Mouse (Mus musculus) central nervous system, embryonic 11.5 days (tissue): ENCODE measurements around the gene Ado. TPM values are rescaled to one million over a fixed set of nuclear protein-coding genes. Genes with fewer than 3 reads are reported as not detected.

Source experiments
- polyA plus RNA-seq: library from polyadenylated mRNA; depleted of rRNA; stranded (reverse); fragments of >200 nt; gene quantifications from 2 replicates; pipeline ENCODE4 v1.2.3, GENCODE M21; 2012; rRNA removed

The Ado gene
- polyA plus RNA-seq = 10.1 and 16.2 TPM in 2 replicates

DNA sequence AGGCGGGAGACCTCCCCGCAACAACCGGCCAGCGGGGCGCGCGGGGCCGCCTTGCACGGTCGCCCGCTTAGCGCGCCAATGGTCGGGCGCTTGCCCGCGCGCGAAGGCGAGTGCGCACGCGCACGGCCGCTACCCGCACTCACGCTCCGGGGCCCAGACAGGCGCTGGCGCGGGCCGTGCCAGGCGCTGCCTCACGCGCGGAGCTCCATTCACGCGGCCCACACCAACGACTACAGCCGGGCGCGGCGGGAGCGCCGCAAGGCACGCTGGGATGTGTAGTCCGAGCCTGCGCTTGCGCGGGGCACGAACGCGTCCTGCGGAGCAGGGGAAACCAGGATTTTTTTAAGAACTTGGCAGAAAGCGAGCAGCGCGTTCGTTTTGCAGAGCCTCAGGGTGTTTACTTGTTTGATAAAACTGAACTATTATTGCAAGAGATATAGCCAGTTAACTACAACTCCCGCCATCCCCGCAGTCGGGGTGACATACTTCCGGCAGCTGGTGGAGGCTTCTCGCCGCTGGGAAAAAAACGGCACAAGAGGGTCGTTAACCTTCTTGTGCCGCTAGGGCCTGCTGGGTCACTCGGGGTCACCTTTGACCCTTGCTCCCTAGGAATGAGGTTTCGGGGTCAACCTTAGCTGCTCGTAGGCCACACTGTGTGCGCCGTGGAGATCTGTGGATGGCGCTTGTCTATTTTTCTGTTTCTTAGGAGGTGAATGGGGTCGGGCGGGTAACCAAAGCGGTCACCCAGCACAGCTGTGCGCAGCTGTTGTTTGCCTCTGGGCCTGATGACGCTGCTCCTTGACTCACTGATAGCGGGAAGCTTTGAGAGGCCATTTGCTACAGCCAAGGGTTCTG lies at the start of gene Ado:
Ado (minus strand) TSS at position 79 of the 855 bp plus-strand sequence.

DNA sequence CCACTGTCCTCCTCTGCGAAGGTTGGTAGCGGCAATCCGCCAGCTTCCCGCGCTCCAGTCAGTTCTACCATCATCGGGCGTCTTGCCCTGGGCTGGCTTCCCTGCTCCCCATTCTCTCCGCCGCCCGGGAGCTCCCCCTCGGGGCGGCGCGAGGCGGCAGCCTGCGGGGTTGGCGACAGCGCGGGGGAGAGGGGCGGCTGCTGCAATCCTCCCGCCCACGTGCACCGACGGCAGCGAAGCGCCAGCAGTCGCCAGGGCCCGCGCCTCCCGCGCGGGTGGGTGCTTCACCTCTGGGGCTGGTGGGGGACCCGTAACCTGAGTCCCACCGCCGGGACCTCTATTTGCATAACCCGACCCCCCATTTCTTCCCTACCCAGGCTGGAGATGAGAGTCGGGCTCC lies 13.5 kb downstream of the Ado start, which contains the start of gene Egr2:
Egr2 (plus strand) TSS at position 220 of the 400 bp plus-strand sequence.

Other genes starting within 250 kb of the Ado start
- gene Egr2, start 13.5 kb downstream of the Ado start, polyA plus RNA-seq = 0.44 and 0.48 TPM in 2 replicates